Mouse (Mus musculus) megakaryocyte progenitor cell, adult 5-6 weeks (primary cell): ENCODE measurements around the gene Rnft2. TPM values are rescaled to one million over a fixed set of nuclear protein-coding genes. Genes with fewer than 3 reads are reported as not detected.

Source experiments
- ATAC-seq: replicated peaks from 2 replicates; pipeline ENCODE4 v1.8.0; 2016; ENCODE audit warnings: mild to moderate bottlenecking, moderate TSS enrichment, inconsistent platforms; ENCODE audit not compliant: poor library complexity
- total RNA-seq, 2 experiments: library from RNA; stranded (forward) in 1 of 2; stranded (reverse) in 1 of 2; fragments of 157-497, 149-512 nt in 1 of 2; fragments of 200-1000 nt in 1 of 2; gene quantifications; 2 replicates each; pipeline versions ENCODE4 v1.2.3 to v1.2.4; 2015 to 2017

Gene Rnft2
- total RNA-seq, 2 experiments from 2014 or later, result 1.2 TPM; not detected in 1

DNA sequence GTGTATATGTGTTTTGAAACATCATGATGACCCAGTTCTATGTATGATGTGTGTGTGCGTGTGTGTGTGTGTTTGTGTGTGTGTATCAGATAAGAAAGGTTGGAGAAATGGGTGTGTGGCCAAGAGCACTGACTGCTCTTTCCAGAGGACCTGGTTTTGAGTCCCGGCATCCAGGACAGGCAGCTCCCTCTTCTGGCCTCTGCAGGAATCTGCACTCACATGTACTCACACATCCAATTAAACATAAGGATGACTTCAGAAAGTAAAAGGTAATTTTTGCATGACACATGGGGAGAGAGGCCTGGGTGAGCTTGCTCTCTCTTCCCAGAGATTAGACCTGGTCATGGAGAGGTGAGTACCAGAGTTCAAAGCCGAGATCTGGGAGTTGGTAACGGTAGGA, 12.1 kb upstream of the Rnft2 start:
- ATAC-seq, result no peak

DNA sequence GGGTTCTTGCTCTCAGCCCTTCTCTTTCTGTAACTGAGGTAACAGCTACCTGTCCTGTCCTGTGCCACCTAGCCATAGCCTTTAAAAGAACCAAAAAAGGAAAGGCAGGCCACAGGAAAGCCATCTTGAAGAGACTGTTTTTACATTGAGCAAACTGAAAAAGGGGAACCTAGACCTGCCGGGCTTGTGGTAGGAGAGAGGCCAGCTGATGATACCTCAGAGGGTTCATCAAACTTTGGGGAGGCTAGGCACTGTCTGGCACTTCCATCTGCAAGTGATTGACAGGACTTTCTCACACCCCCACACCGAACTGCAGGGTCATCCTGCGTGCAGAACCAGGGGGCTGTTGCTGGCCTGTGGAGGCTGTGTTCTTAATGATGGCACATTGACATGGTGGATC, 8.6 kb upstream of the Rnft2 start:
- ATAC-seq, result peak; percentile 83

DNA sequence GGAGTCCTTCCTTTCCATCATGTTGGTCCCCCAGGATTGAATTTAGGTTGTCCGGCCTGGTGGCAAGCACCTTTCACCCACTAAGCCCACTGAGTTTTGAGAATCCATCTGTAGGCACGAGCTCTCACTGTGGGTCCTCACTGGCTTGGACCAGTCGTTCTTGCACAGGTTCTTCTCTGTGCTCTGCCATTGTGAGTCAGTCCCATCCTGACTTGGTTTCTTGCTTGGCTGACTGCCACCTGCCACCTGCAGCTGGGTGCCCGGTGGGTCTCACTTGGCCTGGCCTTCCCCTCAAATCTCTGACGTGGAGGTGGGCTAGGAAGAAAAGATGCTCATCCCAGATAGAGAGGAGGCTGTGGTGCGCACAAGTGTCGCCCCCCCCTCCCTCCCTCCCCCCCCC, 6.1 kb upstream of the Rnft2 start:
- no peak for ATAC-seq

DNA sequence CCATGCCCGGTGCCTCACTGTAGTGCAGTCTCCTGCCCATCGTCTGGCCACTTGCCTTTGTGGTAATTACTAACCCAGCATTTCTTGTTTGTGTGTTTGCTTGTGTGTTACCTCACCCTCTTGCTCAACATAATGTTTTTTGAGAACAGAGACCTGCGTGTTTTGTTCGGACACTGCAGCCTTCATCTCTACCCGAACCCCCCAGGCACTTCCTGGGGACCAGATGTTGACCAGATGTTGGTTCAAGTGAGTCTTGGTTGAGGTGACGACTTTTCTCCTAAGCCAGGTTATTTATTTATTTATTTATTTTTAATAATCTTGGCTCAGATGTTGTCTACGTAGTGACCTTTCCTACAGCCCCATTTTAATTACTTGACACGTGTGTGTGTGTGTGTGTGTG, 2.5 kb upstream of the Rnft2 start:
- no peak for ATAC-seq

DNA sequence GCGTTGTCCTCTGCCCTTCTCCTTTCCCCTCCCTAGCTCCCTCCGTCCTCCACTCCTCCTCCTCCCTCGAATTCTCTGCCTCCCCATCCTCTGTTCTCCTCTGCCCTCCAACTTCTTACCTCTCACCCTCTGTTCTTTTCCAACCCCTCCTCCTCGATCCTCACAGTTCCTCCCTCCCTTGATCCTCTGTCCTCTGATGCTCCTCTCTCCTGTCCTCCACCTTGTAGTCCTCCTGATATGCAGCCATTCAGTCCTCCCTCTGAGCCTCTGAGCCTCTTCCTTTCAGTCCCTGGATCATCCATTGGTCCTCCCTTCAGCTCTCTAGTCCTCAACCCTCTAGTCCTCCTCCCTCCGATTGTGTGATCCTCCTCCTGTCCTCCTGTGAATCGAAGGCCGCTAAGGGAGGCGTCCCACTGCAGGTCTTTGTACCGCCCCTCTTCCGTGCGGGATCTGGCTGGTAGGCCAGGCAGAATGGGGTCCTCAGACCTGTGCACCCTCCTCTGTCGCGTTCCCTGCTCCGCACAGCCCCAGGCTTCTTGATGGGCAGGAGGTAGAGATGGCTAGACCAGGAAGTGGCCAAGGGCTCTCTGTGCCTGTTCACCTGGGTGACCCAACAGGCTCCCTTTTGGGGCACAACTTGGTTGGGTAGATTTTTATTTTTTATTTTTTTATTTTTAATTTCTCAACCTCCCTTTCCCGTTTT, 841 bp upstream of the Rnft2 start:
- ATAC-seq, result no peak

DNA sequence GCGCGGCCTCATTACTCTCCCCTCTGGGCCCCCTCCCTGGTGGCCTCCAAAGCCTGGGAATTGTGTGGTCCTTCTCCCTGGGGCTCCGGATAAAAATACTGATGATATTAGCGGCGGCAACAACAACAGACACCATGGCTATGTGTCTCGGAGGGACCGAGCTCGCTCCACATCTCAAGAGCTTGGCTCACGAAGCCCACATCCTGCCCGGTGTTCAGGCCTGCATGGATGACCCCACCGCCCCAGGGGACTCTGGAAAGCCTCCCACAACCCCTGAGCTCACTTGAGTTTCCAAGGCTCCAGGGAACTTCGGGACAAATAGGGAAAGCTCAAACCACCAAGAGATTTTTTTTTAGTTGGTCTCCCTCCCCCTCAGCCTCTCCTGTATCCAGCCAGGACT, 5.2 kb downstream of the Rnft2 start:
- ATAC-seq, result no peak

DNA sequence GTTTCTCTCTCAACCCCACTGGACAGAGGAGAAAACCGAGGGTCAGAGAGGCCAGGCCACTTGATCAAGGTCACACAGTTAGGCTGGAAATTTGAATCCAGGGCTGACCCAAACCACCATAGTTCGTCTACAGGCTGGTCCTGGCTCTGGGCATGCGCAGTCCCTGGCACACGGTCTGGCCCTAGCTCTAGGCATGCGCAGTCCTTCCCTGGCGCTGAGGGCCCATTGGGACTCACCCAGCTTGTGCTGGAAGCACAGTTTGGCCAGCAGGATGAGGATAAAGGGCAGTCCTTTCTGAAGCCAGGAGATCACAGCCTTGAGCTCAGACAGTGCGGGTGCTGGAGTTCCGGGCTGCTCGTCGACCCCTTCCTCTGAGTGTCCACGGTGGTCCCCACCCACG, 8.0 kb downstream of the Rnft2 start:
- no peak for ATAC-seq

DNA sequence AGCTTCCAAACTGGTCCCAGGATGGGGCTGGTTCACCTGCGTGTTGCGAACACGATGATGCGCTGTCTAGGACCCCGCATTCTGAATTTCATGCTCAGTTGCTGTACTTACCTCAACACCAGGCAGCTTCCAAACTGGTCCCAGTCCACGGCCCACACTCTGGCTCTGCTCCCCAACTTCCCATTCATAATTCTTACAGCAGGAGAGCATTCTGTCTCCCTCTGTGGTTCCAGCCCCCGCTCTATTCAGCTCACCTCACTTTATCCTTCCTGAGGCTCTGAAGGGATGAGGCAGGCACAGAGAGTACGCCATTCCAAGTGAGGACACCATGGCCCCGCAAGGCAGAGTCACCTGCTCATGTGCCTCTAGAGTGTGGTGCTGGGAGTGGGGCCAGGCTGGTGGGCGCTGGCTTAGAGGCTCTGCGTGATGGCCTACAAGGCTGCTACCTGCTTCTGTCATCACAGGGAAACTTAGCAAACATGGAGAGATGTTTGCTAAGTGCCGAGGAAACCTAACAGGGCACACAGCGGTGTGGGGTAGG, 14.8 kb downstream of the Rnft2 start:
- no peak for ATAC-seq

DNA sequence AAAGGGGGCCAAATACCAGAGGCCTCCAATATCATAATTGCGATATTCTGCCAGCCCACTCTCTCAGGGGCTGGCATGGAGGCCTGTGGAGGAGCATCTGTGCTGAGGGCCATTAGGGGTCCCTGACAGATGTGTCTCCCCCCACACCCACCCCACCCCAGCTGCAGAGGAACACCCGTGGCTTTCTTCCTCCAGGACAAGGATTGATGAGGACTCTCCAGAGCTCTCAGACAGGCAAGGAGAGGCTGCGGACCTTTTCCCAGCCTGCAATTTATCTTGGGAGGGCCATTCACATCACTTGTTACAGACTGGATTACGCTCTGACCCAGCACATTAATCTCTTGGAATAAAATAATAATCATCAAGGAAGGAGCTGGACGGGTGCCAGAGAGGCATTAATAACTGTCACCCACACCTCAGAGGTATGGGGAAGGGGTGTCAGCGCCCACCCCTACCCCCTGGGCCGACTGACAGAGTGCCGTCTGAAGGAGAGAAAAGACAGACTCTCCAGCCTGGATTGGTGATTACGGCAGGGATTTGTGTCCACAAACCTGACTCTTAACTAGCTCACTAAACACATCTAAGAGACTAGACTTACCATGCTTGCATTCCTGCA, 21.7 kb downstream of the Rnft2 start:
- no peak for ATAC-seq

DNA sequence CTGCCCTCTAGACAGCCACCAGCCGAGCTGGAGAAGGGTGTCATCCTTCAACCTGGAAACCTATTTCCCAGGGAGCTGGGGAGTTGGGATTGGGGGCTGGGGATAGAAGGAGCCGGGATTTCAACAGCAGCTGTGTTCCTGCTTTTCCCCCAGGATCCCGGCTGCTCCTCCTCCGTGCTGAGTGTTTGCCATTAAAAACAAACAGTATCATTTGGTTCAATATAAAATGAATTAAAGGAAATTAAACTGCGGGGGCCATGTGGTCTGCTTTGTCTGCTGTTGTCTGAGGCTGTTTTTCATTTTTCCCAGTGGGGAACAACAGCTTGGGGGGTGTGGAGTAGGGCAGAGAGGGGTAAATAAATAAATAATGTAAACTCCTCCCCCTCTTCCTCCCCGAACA, 27.5 kb downstream of the Rnft2 start:
- ATAC-seq, result no peak

DNA sequence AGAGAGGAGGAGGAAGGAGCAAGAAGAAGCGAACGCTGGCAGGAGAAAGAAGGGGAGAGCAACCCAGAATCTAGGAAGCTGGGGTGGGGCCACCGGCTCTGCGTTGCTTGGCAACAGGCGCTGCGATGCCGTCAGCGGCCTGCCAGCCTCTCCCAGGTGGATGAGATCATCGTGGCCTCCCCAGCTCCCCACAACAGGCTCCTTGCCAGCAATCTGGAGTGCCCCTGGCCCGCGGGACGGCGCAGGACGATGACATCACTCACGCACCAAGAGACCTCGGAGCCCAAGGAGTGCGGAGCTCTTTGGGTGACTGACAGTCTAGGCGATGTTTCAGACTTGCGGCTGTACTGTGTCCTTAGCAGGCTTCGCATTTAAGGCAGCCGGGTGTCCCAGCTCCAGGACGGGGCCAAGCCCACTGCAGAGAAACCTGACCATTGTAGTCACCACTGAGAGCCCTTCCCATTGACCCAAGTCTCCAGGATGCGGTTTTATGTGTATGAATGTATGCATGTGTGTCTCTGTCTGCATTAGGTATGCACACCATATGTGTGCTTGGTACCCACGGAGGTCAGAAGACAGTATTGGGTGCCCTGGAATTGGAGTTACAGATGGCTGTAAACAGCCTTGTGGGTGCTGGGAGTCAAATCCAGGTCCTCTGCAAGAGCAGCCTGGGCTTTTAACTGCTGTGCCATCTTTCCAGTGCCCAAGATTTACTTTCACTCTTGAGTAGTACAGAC, 30.3 kb downstream of the Rnft2 start:
- 0 out of 2 replicates have a peak, but pooled peaks have one; percentile 14 for ATAC-seq

DNA sequence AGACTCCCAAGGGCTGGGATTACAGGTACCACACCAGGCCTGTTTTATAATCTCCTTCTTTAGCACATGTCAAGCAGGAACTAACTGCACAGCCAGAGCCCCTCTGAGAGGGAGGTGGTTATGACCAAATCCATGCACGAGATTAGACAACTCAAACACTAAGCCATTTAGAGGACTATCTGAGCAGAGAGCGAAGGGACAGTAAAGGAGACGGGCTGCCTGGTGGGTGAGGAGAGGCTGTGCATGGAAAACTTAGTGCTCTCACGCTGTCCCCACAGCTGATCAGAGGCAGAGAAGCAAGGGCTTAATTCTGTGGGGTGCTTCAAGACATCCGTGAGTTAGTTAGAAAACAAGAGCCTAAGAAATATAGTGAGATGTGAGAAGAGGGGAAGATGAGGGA, 30.9 kb downstream of the Rnft2 start:
- ATAC-seq, result no peak

DNA sequence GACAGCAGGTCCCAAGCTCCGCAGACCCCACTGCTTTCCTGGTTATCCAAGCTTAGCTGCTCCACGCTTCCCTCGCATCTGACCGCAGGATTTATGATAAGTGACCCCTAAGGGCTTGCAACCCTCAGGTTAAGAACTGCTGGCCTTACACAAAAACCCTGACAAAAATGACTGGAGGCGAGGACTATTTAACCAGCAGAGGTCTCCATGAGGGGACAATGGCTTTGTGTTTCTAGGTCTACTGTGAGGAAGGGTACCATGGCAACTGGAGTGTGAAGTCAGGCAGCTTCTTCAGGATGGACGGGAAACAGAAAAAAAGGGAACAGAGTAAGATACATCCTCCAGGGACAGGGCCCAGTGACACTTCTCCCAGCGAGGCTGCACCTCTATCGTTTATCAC, 39.1 kb downstream of the Rnft2 start:
- ATAC-seq, result no peak

DNA sequence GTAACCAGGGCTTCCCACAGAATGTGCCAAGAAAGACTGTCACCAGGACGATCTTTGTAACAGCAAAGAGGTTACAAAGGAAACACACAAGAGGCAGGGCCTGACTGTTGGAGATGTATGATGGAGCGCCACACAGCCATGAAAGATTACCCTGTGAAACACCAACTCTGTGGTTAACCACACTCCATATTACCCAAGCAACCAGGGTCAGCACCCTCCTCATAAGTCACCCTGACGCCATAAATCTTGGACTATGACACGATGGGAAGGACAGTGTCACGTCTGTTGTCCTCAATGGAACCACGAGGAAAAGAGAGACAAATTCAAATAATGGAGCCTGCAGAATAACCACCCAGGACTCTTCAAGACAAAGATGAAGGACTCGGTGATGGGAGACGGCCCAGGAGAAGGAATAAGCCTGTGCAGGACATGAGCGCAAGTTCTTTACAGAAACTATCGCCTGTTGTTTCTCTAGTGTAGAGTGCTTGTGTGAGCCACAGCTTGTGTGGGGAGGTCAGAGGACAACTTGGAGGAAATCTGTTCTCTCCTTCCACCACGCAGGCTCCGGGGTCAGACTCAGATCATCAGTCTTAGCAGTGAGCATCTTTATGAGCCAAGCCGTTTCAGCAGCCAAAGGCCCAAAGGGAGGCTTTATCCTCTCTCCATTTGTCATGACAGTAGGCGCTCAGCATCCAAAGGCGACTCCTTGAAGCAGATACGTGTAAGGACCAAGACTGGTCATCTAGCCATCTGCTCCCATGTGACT, 40.1 kb downstream of the Rnft2 start:
- peak; percentile 89 for ATAC-seq

DNA sequence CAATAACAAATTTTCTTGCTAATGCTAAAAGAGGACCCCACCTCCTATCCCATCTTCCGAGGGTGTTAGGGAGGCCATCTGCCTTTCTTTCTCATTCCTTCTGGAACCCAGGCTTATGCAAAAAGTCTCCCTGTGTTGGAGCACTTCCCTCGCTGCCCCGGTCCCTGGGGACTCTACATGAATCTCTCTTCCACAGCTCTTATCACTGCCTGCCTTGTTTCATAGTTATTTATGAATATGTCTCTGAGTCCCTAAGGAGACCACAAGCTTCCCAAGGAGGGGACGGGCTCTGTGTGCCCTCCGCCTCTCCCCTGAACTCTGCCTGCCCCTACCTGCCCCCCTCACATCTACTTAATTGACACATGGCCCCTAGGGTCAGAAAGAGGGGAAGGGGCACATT, 45.2 kb downstream of the Rnft2 start:
- ATAC-seq, result no peak

DNA sequence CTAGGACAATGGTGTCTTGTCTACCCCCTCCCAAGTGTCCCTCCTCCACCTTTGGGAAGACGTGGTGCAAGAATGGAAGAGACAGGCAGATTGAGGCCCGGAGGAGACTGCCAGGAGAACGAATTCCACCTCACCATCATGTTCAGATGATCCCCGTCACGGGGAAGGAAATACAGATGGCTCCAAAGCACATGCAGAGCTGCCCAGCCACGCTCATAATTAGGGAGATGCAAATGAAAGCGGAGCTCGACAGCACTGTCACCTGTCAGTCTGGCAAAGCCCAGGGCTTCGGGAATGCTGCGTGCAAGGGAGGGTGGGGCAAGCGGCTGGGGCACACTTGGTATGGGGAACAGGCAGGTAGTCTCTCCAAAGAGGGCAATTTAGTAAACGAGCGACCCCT, 47.5 kb downstream of the Rnft2 start:
- ATAC-seq, result no peak

DNA sequence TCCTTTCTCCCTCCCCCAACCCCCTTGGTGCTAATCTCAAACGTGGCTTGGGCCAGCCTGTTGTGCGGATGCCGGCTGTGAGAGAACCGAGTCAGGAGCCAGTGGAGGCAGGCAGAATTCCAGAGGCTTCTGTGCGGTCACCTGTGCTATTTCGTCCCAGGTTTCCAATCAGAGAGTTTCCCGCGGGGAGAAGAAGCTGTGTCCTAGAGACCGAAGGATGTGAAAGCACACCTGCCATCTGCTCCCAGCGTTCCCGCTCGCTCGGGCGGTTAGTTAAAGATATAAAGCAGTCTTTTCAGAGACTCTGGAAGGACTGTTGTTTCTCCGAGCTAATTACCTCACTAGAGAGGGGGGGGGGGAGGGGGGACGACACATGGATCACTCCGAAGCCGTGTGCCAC, 52.7 kb downstream of the Rnft2 start:
- no peak for ATAC-seq

DNA sequence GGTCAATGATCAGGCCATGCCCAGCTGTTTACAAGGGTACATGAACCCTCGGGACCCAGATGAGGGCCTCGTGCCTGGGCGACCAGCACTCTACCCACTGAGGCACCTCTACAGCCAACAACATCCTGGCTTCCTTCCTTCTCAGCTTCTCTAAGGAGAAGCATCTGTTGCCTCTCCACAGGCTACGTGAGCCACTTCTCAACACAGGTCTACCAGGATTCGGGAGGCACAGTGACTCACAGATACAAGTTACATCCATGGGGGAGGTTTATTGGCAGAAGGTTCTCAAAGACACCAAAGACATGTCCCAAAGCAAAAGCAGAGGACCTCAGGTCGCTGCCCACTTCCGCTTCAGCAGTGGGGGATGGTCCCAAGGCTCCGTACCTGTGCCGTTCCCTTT, 54.4 kb downstream of the Rnft2 start:
- no peak for ATAC-seq

DNA sequence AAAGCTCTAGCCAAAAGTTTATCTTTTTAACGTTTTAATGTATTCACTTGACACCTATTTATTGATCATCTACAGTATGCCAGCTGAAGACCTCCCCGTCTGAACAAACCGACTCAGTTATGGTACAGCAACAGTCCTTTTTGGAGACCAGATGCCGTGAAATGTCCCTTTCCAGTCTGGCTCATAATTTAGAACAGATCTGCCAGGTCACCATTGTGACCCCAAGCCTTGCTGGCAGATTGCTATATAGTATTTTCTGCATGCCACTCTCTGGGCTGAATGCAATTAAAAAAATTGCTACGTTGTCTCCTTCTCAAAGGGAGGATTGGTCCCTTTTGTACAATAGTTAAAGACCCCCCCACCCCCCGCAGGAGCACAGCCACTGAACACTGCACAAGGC, 56.6 kb downstream of the Rnft2 start:
- ATAC-seq, result no peak

DNA sequence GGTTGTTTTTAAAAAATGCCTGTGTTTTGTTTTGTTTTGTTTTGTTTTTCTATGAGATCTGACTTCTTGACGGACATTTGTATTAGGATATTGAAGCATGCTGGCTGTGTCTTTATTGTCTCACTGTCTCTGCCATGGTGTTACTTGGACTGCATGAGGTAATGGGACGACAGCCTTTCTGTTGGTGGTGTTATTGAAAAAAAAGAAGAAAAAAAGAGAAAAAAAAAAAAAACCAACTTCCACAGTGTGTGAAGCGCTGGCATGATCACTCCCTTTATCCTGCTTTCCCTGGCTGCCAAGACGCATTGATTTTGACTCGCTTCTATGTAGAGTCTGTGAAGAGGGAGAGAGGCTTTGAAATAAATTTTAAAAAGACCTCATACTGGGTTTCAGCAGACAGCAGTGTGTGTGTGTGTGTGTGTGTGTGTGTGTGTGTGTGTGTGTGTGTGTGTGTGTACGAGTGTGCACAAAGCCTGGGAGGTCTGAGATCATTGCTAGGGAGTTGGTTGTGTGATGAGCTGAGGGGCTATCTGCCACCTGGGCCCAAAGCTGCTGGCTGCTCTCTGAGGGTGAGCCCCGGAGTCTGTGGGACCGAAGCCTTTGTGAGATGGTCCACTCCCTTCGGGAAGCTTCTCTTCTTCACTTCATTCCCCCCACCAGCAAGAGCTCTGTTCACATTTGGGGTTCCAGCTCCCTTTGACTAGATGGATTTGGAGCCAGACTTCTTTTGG, 57.8 kb downstream of the Rnft2 start:
- no peak for ATAC-seq

DNA sequence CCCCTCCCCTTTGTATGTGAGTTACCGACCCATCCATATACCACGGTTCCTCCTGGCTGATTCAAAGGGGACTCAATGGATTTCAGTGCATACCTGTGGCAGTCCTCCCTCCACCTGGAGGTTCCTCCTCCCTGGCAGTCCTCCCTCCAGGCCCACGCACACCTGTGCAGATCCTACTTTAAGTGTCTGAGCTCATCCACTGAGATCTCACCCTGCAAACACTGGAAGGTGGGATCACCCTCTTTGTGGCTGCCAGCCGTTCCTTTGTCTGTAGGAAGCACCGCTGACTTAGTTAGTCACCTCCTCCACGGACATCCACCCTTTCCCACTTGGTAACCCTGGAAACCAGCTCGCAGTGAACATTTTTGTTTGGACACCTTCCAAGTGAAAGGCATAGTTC, 67.3 kb downstream of the Rnft2 start:
- ATAC-seq, result no peak
